ENCODE assay signal across 22 mouse cellular contexts in genomic region chr3:35751724-35752123, GRCm38 (mm10).
"Had no signal": no experiment of that assay in that cellular context is flagged by ENCODE, and none has a peak within 500 bp of the region (broad histone marks: within the 10 kb centered on the region; RNA-seq: fewer than 3 reads in every experiment).

No protein-coding gene starts in this region.

- H3K27me3 ChIP-seq: lung, embryonic 15.5 days; megakaryocyte, embryonic 14.5 days; midbrain, embryonic 13.5 days; neural tube, embryonic 13.5 days; neural tube, embryonic 15.5 days had no signal

- H3K4me3 ChIP-seq: lung, embryonic 15.5 days; megakaryocyte, embryonic 14.5 days; midbrain, embryonic 13.5 days; myocyte; neural tube, embryonic 13.5 days; neural tube, embryonic 15.5 days had no signal

- H3K9me3 ChIP-seq: lung, embryonic 15.5 days; midbrain, embryonic 13.5 days; neural tube, embryonic 13.5 days; neural tube, embryonic 15.5 days had no signal

- H3K9ac ChIP-seq: liver, postnatal 0 days; lung, embryonic 15.5 days; midbrain, embryonic 13.5 days; neural tube, embryonic 13.5 days; neural tube, embryonic 15.5 days had no signal

- DNase-seq: liver, postnatal 0 days; lung, adult 2 months; lung, postnatal 14 days; lung, postnatal 36 days; retina, postnatal 1 day; right cerebral cortex, adult 18-20 months; right cerebral cortex, postnatal 25 days; right cerebral cortex, postnatal 4 days; spleen, adult 18-20 months; thymus, adult 2 months; thymus, postnatal 25 days; thymus, postnatal 4 days had no signal

- H3K27ac ChIP-seq: lung, embryonic 15.5 days; macrophage; midbrain, embryonic 13.5 days; neural tube, embryonic 13.5 days; neural tube, embryonic 15.5 days had no signal

- H3K36me3 ChIP-seq: lung, embryonic 15.5 days; midbrain, embryonic 13.5 days; neural tube, embryonic 13.5 days; neural tube, embryonic 15.5 days had no signal

- H3K4me2 ChIP-seq: lung, embryonic 15.5 days; midbrain, embryonic 11.5 days; midbrain, embryonic 13.5 days; neural tube, embryonic 13.5 days; neural tube, embryonic 15.5 days had no signal

- ATAC-seq: liver, postnatal 0 days; lung, postnatal 0 days; midbrain, embryonic 13.5 days; midbrain, embryonic 16.5 days had no signal
